Mouse (Mus musculus) left cerebral cortex, adult 6 months (tissue): ENCODE measurements around the gene Pfn5. TPM values are rescaled to one million over a fixed set of nuclear protein-coding genes. Genes with fewer than 3 reads are reported as not detected.

Experiments
- long read RNA-seq, 2 experiments: library from polyadenylated mRNA; unstranded; transcript quantifications; one replicate each; pipeline ENCODE4 v2.0.0; 2019 to 2020
- polyA plus RNA-seq: library from polyadenylated mRNA; unstranded; fragments of <200 nt; fragmentation: Nextera tagmentation; gene quantifications from 2 replicates; pipeline ENCODE4 v1.2.3, GENCODE M21; 2021

Pfn5 gene
- polyA plus RNA-seq: not detected in 2 replicates
- long read RNA-seq, experiment 1: 0 reads
- long read RNA-seq, experiment 2: 0 reads

GRCm38 (mm10) chrX:95557887-95558286 lies at the start of gene Pfn5, which contains the start of gene Asb12:
Pfn5 (plus strand) TSS chrX:95558104.
Asb12 (minus strand) TSS chrX:95557987.

Other genes with a start within 250 kb of the Pfn5 start
- gene Amer1, start 113.2 kb upstream of the Pfn5 start, polyA plus RNA-seq: 1.2 TPM in 2 replicates
- not detected in 2 replicates for gene Asb12, start 117 bp upstream of the Pfn5 start, polyA plus RNA-seq
- 5.5 and 10.5 TPM in 2 replicates for gene Zc4h2, start 100.4 kb downstream of the Pfn5 start, polyA plus RNA-seq
- 9.8 and 10.6 TPM in 2 replicates for gene Zc3h12b, start 153.6 kb downstream of the Pfn5 start, polyA plus RNA-seq